Mouse (Mus musculus) MEL (cell line): ENCODE results near the gene 2010109A12Rik. TPM values are rescaled to one million over a fixed set of nuclear protein-coding genes. Genes with fewer than 3 reads are reported as not detected.

Experiments used
- DNase-seq: peaks from one replicate; pipeline ENCODE4 v3.0.0; 2011; ENCODE audit warnings: low read depth, low spot score
- H3K27ac ChIP-seq: 2 replicates; pipeline ENCODE4 v1.5.1; 2012; ENCODE audit warnings: low read depth, mild to moderate bottlenecking, control low read depth, low read length, moderate library complexity; ENCODE audit not compliant: control insufficient read depth
- H3K27me3 ChIP-seq, 2 experiments: fragments of 150-350 bp in 1 of 2; sonication (generic) in 1 of 2; 2 replicates each; pipeline ENCODE4 v1.6.1; 2012; ENCODE audit warnings: low read length in 2 of 2, mild to moderate bottlenecking in 2 of 2, improper control_type of control experiment in 1 of 2, moderate library complexity in 1 of 2; ENCODE audit not compliant: insufficient read depth in 2 of 2, control insufficient read depth in 1 of 2
- H3K36me3 ChIP-seq, 2 experiments: 2 replicates each; pipeline ENCODE4 v1.6.1; 2012 to 2014; ENCODE audit warnings: low read length in 2 of 2, improper control_type of control experiment in 1 of 2, inconsistent platforms in 1 of 2, mild to moderate bottlenecking in 1 of 2; ENCODE audit not compliant: insufficient read depth in 2 of 2, control insufficient read depth in 1 of 2
- H3K4me1 ChIP-seq, 2 experiments: fragments of 150-350 bp in 1 of 2; sonication (generic) in 1 of 2; 2 replicates each; pipeline ENCODE4 v1.6.1; 2012; ENCODE audit warnings: low read length in 2 of 2, improper control_type of control experiment in 1 of 2, mild to moderate bottlenecking in 1 of 2; ENCODE audit not compliant: insufficient read depth in 2 of 2, control insufficient read depth in 1 of 2
- H3K4me3 ChIP-seq, 2 experiments: fragments of 150-350 bp in 1 of 2; sonication (generic) in 1 of 2; 2 replicates each; pipeline ENCODE4 v1.5.1; 2012; ENCODE audit warnings: low read depth in 2 of 2, low read length in 2 of 2, mild to moderate bottlenecking in 2 of 2, moderate library complexity in 2 of 2, control low read depth in 1 of 2, improper control_type of control experiment in 1 of 2; ENCODE audit not compliant: control insufficient read depth in 1 of 2, insufficient read depth in 1 of 2
- H3K79me2 ChIP-seq: 2 replicates; pipeline ENCODE4 v1.6.1; 2012; ENCODE audit warnings: mild to moderate bottlenecking, low read length, moderate library complexity; ENCODE audit not compliant: control insufficient read depth, poor library complexity, insufficient read depth
- H3K9ac ChIP-seq: 2 replicates; pipeline ENCODE4 v1.6.1; 2012; ENCODE audit warnings: low read depth, mild to moderate bottlenecking, control low read depth, low read length, moderate library complexity; ENCODE audit not compliant: control insufficient read depth, poor library complexity, severe bottlenecking
- H3K9me3 ChIP-seq: fragments of 150-350 bp; sonication (generic); replicated peaks from 2 replicates; pipeline ENCODE4 v1.6.1; 2012; ENCODE audit warnings: mild to moderate bottlenecking, low read length, improper control_type of control experiment, moderate library complexity; ENCODE audit not compliant: insufficient read depth
- BHLHE40 ChIP-seq: IDR thresholded peaks from 2 replicates; pipeline ENCODE4 v1.6.1; 2012; ENCODE audit warnings: low read depth, mild to moderate bottlenecking, inconsistent platforms, low read length, improper control_type of control experiment, borderline replicate concordance
- CHD1 ChIP-seq: IDR thresholded peaks from 2 replicates; pipeline ENCODE4 v1.6.1; 2012; ENCODE audit warnings: low read depth, mild to moderate bottlenecking, inconsistent platforms, low read length, improper control_type of control experiment
- CHD2 ChIP-seq: IDR thresholded peaks from 2 replicates; pipeline ENCODE4 v1.6.1; 2011; ENCODE audit warnings: low read length, improper control_type of control experiment
- MAZ ChIP-seq: IDR thresholded peaks from 2 replicates; pipeline ENCODE4 v1.6.1; 2012; ENCODE audit warnings: low read depth, mild to moderate bottlenecking, inconsistent platforms, low read length, improper control_type of control experiment
- MEF2A ChIP-seq: IDR thresholded peaks from 2 replicates; pipeline ENCODE4 v1.6.1; 2014; ENCODE audit warnings: low read depth, mild to moderate bottlenecking, inconsistent platforms, low read length, improper control_type of control experiment; ENCODE audit not compliant: poor library complexity, insufficient replicate concordance, severe bottlenecking; ENCODE audit errors: extremely low read depth
- MXI1 ChIP-seq: IDR thresholded peaks from 2 replicates; pipeline ENCODE4 v1.6.1; 2011; ENCODE audit warnings: mild to moderate bottlenecking, low read depth, low read length, improper control_type of control experiment
- MYC ChIP-seq: IDR thresholded peaks from 2 replicates; pipeline ENCODE4 v1.6.1; 2011; ENCODE audit warnings: low read depth, mild to moderate bottlenecking, low read length, improper control_type of control experiment, moderate library complexity
- NELFE ChIP-seq: IDR thresholded peaks from 2 replicates; pipeline ENCODE4 v1.6.1; 2011; ENCODE audit warnings: low read depth, low read length, improper control_type of control experiment
- NRF1 ChIP-seq: IDR thresholded peaks from 2 replicates; pipeline ENCODE4 v1.6.1; 2014; ENCODE audit warnings: low read depth, mild to moderate bottlenecking, inconsistent platforms, low read length, improper control_type of control experiment, moderate library complexity; ENCODE audit not compliant: poor library complexity, insufficient read depth, severe bottlenecking
- POLR2AphosphoS2 ChIP-seq: IDR thresholded peaks from 2 replicates; pipeline ENCODE4 v1.6.1; 2011; ENCODE audit warnings: low read length, improper control_type of control experiment
- POLR2AphosphoS5 ChIP-seq: IDR thresholded peaks from 2 replicates; pipeline ENCODE4 v1.6.1; 2012; ENCODE audit warnings: low read depth, borderline replicate concordance, mild to moderate bottlenecking, inconsistent platforms, low read length, moderate library complexity, mixed read lengths
- RAD21 ChIP-seq: IDR thresholded peaks from 2 replicates; pipeline ENCODE4 v1.6.1; 2011; ENCODE audit warnings: mild to moderate bottlenecking, low read depth, low read length, improper control_type of control experiment
- RCOR1 ChIP-seq: IDR thresholded peaks from 2 replicates; pipeline ENCODE4 v1.6.1; 2012; ENCODE audit warnings: low read depth, mild to moderate bottlenecking, inconsistent platforms, low read length, improper control_type of control experiment
- SIN3A ChIP-seq: IDR thresholded peaks from 2 replicates; pipeline ENCODE4 v1.6.1; 2012; ENCODE audit warnings: low read length, improper control_type of control experiment, inconsistent platforms
- USF1 ChIP-seq: IDR thresholded peaks from 2 replicates; pipeline ENCODE4 v1.6.1; 2014; ENCODE audit warnings: low read depth, mild to moderate bottlenecking, inconsistent platforms, low read length, improper control_type of control experiment, moderate library complexity
- USF2 ChIP-seq, 2 experiments: IDR thresholded peaks; 2 replicates each; pipeline ENCODE4 v1.6.1; 2011 to 2012; ENCODE audit warnings: improper control_type of control experiment in 2 of 2, low read length in 2 of 2, borderline replicate concordance in 1 of 2, inconsistent platforms in 1 of 2, low read depth in 1 of 2, mild to moderate bottlenecking in 1 of 2; ENCODE audit not compliant: insufficient read depth in 1 of 2
- ZKSCAN1 ChIP-seq: IDR thresholded peaks from 2 replicates; pipeline ENCODE4 v1.6.1; 2012; ENCODE audit warnings: low read depth, mild to moderate bottlenecking, inconsistent platforms, low read length, improper control_type of control experiment, moderate library complexity
- polyA plus RNA-seq, 2 experiments: library from polyadenylated mRNA; stranded (reverse) in 1 of 2; unstranded in 1 of 2; fragments of >175 nt in 1 of 2; fragments of >200 nt in 1 of 2; gene quantifications; 2 replicates each; pipeline versions ENCODE4 v1.2.1 to v1.2.4; 2012; ENCODE audit warnings: low replicate concordance in 2 of 2, low read depth in 1 of 2; ENCODE audit not compliant: insufficient read length in 2 of 2, insufficient read depth in 1 of 2, missing spikeins in 1 of 2
- total RNA-seq: library from RNA; depleted of rRNA; stranded (reverse); fragments of 300-350 nt; gene quantifications from 2 replicates; pipeline ENCODE4 v1.2.3, GENCODE M21; 2012

2010109A12Rik gene
- total and polyA plus RNA-seq, 3 experiments, result 0.21 to 0.23 TPM; not detected in 1

GRCm38 (mm10) chr5:93231721-93232120 lies 25.4 kb downstream of the 2010109A12Rik start:
- Histone ChIP-seq H3K4me1 (peaks cover 0 to 9% of the 10 kb centered on the region in 2 experiments), H3K79me2 (no peaks in the 10 kb centered on the region), H3K27me3 (no peaks in the 10 kb centered on the region), H3K27ac (no peak overlapping the region), H3K36me3 (peaks cover 0 to 6% of the 10 kb centered on the region in 2 experiments; a peak in 2 of 4 replicates), H3K4me3 (no peak overlapping the region), H3K9me3 (no peaks in the 10 kb centered on the region), H3K9ac (no peak overlapping the region)
- no peak for DNase-seq
- no peak for TF ChIP-seq CHD1
- TF ChIP-seq RCOR1, result no peak
- TF ChIP-seq MYC, result no peak
- no peak for TF ChIP-seq CHD2
- TF ChIP-seq MEF2A, result no peak

- no peaks in the 10 kb centered on the region for H3K9me3 ChIP-seq
- no peak for TF ChIP-seq USF2 (IDR thresholded peaks at IDR 0.05; ENCODE audit: borderline replicate concordance in 1 of 2, insufficient read depth in 1 of 2, low read depth in 1 of 2, low read length in 2 of 2)
- TF ChIP-seq NELFE, result no peak
- TF ChIP-seq POLR2AphosphoS5, result no peak
- no peak for TF ChIP-seq MXI1
- TF ChIP-seq, all 39 proteins: peak for 0
- H3K27me3 ChIP-seq, result no peaks in the 10 kb centered on the region
- H3K36me3 ChIP-seq, result no peaks in the 10 kb centered on the region; a peak in 1 of 4 replicates
- no peak overlapping the region for H3K27ac ChIP-seq
- no peak overlapping the region for H3K4me3 ChIP-seq
- DNase-seq, result no peak
- no peak overlapping the region for H3K9ac ChIP-seq
- peaks cover 0 to 5% of the 10 kb centered on the region in 2 experiments; a peak in 1 of 4 replicates for H3K4me1 ChIP-seq
- H3K79me2 ChIP-seq, result no peaks in the 10 kb centered on the region
Observed at GRCm38 (mm10) chr5:93232838-93233237, 26.5 kb downstream of the 2010109A12Rik start.

- H3K4me1 ChIP-seq, result peaks cover 0 to 8% of the 10 kb centered on the region in 2 experiments; a peak in 2 of 4 replicates
- no peak for DNase-seq
- no peak overlapping the region for H3K4me3 ChIP-seq
Observed at GRCm38 (mm10) chr5:93234130-93234529, 27.8 kb downstream of the 2010109A12Rik start.

More at GRCm38 (mm10) chr5:93234130-93234529, 27.8 kb downstream of the 2010109A12Rik start:
- Histone ChIP-seq H3K9ac (no peak overlapping the region), H3K27me3 (no peaks in the 10 kb centered on the region), H3K79me2 (no peaks in the 10 kb centered on the region), H3K36me3 (peaks cover 0 to 7% of the 10 kb centered on the region in 2 experiments; a peak in 2 of 4 replicates), H3K27ac (no peak overlapping the region), H3K9me3 (no peaks in the 10 kb centered on the region)
- TF ChIP-seq SIN3A (no peak), MAZ (no peak), ZKSCAN1 (no peak), RCOR1 (no peak), RAD21 (no peak), USF1 (no peak), NELFE (no peak), POLR2AphosphoS5 (no peak), POLR2AphosphoS2 (no peak), BHLHE40 (no peak), NRF1 (no peak)
